Mouse (Mus musculus) heart, adult 2 months (tissue): Measurements from ENCODE around the gene Hcst. TPM values are rescaled to one million over a fixed set of nuclear protein-coding genes. Genes with fewer than 3 reads are reported as not detected.

Source experiments
- DNase-seq, 2 experiments: peaks; one replicate each; pipeline ENCODE4 v3.0.0; 2021
- H3K27ac ChIP-seq: fragments of 200-600 bp; 2 replicates; pipeline ENCODE4 v1.8.1; 2022
- H3K27me3 ChIP-seq: fragments of 200-500 bp; 2 replicates; pipeline ENCODE4 v1.6.1; 2012; ENCODE audit warnings: mild to moderate bottlenecking, low read length, inconsistent platforms, mixed read lengths; ENCODE audit not compliant: control insufficient read depth, insufficient read depth
- H3K36me3 ChIP-seq: fragments of 200-500 bp; 2 replicates; pipeline ENCODE4 v1.6.1; 2012; ENCODE audit warnings: low read length, inconsistent platforms; ENCODE audit not compliant: control insufficient read depth, insufficient read depth
- H3K4me1 ChIP-seq: fragments of 200-500 bp; 2 replicates; pipeline ENCODE4 v1.6.1; 2011; ENCODE audit warnings: low read length; ENCODE audit not compliant: control insufficient read depth, insufficient read depth
- H3K4me3 ChIP-seq: fragments of 200-600 bp; 2 replicates; pipeline ENCODE4 v1.8.1; 2022
- H3K79me2 ChIP-seq: fragments of 200-500 bp; replicated peaks from 2 replicates; pipeline ENCODE4 v1.6.1; 2012; ENCODE audit warnings: mild to moderate bottlenecking, inconsistent platforms, low read length, moderate library complexity, mixed read lengths; ENCODE audit not compliant: control insufficient read depth, insufficient read depth
- H3K9ac ChIP-seq: fragments of 200-500 bp; 2 replicates; pipeline ENCODE4 v1.6.1; 2012; ENCODE audit warnings: low read depth, mild to moderate bottlenecking, control low read depth, inconsistent platforms, low read length, mixed read lengths
- CTCF ChIP-seq: fragments of 200-600 bp; IDR thresholded peaks from 2 replicates; pipeline ENCODE4 v1.8.1; 2022; ENCODE audit warnings: antibody characterized with exemption, mild to moderate bottlenecking, moderate library complexity
- EP300 ChIP-seq: fragments of 200-500 bp; IDR thresholded peaks from 2 replicates; pipeline ENCODE4 v1.6.1; 2011; ENCODE audit warnings: low read depth, low read length, control low read depth; ENCODE audit not compliant: insufficient read depth
- POLR2A ChIP-seq: fragments of 200-500 bp; IDR thresholded peaks from 2 replicates; pipeline ENCODE4 v1.6.1; 2011; ENCODE audit warnings: mild to moderate bottlenecking, low read depth, low read length, control low read depth; ENCODE audit not compliant: insufficient read depth
- WGBS: fragments of 180-500 bp; shearing (Covaris S2); methylation state at CpG from one replicate; pipeline ENCODE4 v1.1.7; 2018; 5-methylcytosine and 5-hydroxymethylcytosine counted together
- intact Hi-C: fragments of 180-260 bp; cut with DNase I; formaldehyde crosslinking; loops from one replicate; pipeline ENCODE4 v1.15.1; 2025
- polyA plus RNA-seq: library from polyadenylated mRNA; depleted of rRNA; stranded (reverse); fragments of >200 nt; gene quantifications from 2 replicates; pipeline ENCODE4 v1.2.3, GENCODE M21; 2012; rRNA removed
- total RNA-seq, 2 experiments: library from RNA; stranded (reverse); gene quantifications; 2 replicates each; pipeline ENCODE4 v1.2.3; 2021

The Hcst gene
- total and polyA plus RNA-seq, 3 experiments, result 0.59 to 4.8 TPM; not detected in 1

GRCm38 (mm10) chr7:30392746-30393520 lies 26.7 kb downstream of the Hcst start:
- H3K27me3 ChIP-seq, result no peaks in the 10 kb centered on the region
- intact Hi-C loops, result no loop called here
- no peak overlapping the region for H3K27ac ChIP-seq
- TF ChIP-seq CTCF, result no peak
- H3K4me1 ChIP-seq, result no peaks in the 10 kb centered on the region
- H3K4me3 ChIP-seq, result no peak overlapping the region
- WGBS, result 55% methylated on average over 4 of the region's 4 CpGs
- no peak for DNase-seq
- H3K9ac ChIP-seq, result no peak overlapping the region
- H3K36me3 ChIP-seq, result no peaks in the 10 kb centered on the region
- H3K79me2 ChIP-seq, result no peaks in the 10 kb centered on the region

DNA sequence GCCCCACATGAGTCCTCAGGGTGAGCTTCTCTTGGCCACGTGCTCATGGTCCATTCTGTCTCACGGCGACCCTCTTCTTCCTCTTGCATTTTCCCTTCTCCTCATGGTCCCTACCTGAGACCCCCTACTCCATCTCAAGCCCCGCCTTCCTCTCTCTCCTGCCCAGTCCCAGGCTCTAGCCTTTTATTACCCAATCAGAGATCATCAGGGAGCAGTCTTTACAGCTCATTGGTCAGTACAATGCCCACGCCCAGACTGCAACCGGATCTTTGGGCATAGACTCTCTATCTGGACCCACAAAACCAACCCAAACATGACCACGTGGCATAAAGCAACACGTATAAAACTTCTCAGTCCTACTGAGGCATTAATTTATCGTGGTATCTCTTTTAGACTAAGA lies 35.5 kb downstream of the Hcst start:
- Histone ChIP-seq H3K9ac (no peak overlapping the region), H3K36me3 (no peaks in the 10 kb centered on the region), H3K27ac (no peak overlapping the region), H3K27me3 (no peaks in the 10 kb centered on the region), H3K4me3 (no peak overlapping the region), H3K79me2 (no peaks in the 10 kb centered on the region), H3K4me1 (no peaks in the 10 kb centered on the region)
- DNase-seq, result no peak
- TF ChIP-seq CTCF, result no peak
- no peak for TF ChIP-seq POLR2A
- no peak for TF ChIP-seq EP300
- WGBS, result 75% methylated on average over 9 of the region's 9 CpGs
- intact Hi-C loops, result no loop called here

GRCm38 (mm10) chr7:30380061-30380460 lies 39.6 kb downstream of the Hcst start:
- no peaks in the 10 kb centered on the region for H3K79me2 ChIP-seq
- intact Hi-C loops, result no loop called here
- H3K27me3 ChIP-seq, result no peaks in the 10 kb centered on the region
- H3K36me3 ChIP-seq, result no peaks in the 10 kb centered on the region
- no peak for DNase-seq
- 55% methylated on average over 5 of the region's 5 CpGs for WGBS
- TF ChIP-seq POLR2A (no peak), CTCF (no peak), EP300 (no peak)
- H3K4me1 ChIP-seq, result no peaks in the 10 kb centered on the region
- no peak overlapping the region for H3K27ac ChIP-seq
- H3K4me3 ChIP-seq, result no peak overlapping the region
- no peak overlapping the region for H3K9ac ChIP-seq

GRCm38 (mm10) chr7:30373501-30373962 lies 46.1 kb downstream of the Hcst start:
- Histone ChIP-seq H3K27ac (peak overlapping the region; percentile 54; the same call in 1 of the 2 replicates), H3K27me3 (no peaks in the 10 kb centered on the region), H3K4me3 (peak overlapping the region; percentile 58), H3K4me1 (no peaks in the 10 kb centered on the region), H3K79me2 (no peaks in the 10 kb centered on the region), H3K9ac (peak overlapping the region; percentile 72), H3K36me3 (no peaks in the 10 kb centered on the region)
- under 1% methylated on average over 21 of the region's 21 CpGs for WGBS
- intact Hi-C loops, result loop anchor here (1.0 to 5.0 kb wide), 4 partner anchors 59 to 159 kb away; partner anchors contain the start of gene Prodh2
- peak; percentile 86 for TF ChIP-seq EP300
- peak; percentile 98 for TF ChIP-seq CTCF
- TF ChIP-seq POLR2A, result no peak
- DNase-seq, result peak; percentile 87 to 93

Other genes starting within 250 kb of the Hcst start
Only the 30 nearest of the 34 such genes appear.
- gene Polr2i, start 187.9 kb downstream of the Hcst start, total RNA-seq, result 10 to 100 TPM; 52.6 to 58.6 TPM
- gene Polr2i, start 187.9 kb downstream of the Hcst start, polyA plus RNA-seq, result 95.1 and 106 TPM in 2 replicates
- gene Tbcb, start 187.6 kb downstream of the Hcst start, total RNA-seq, result 10 to 100 TPM; 52.7 to 56.7 TPM
- gene Tbcb, start 187.6 kb downstream of the Hcst start, polyA plus RNA-seq, result 36.6 and 49.5 TPM in 2 replicates
- gene Ovol3, start 184.1 kb downstream of the Hcst start, total RNA-seq, result not detected
- gene Ovol3, start 184.1 kb downstream of the Hcst start, polyA plus RNA-seq, result not detected in 2 replicates
- gene Thap8, start 139.8 kb downstream of the Hcst start, total RNA-seq, result not detected
- 0.10 TPM in 1 of 2 replicates, not detected in the other for gene Thap8, start 139.8 kb downstream of the Hcst start, polyA plus RNA-seq
- 1 to 10 TPM in 1 of 2 experiments, under 1 TPM in 1; 0.97 to 1.7 TPM for gene Wdr62, start 139.4 kb downstream of the Hcst start, total RNA-seq
- 3.7 and 5.3 TPM in 2 replicates for gene Wdr62, start 139.4 kb downstream of the Hcst start, polyA plus RNA-seq
- 1 to 10 TPM; 5.6 TPM for gene Clip3, start 128.1 kb downstream of the Hcst start, total RNA-seq
- 5.6 and 6.6 TPM in 2 replicates for gene Clip3, start 128.1 kb downstream of the Hcst start, polyA plus RNA-seq
- gene Alkbh6, start 111.1 kb downstream of the Hcst start, total RNA-seq, result 10 to 100 TPM; 24.0 to 29.5 TPM
- gene Alkbh6, start 111.1 kb downstream of the Hcst start, polyA plus RNA-seq, result 59.6 and 61.7 TPM in 2 replicates
- gene Syne4, start 105.0 kb downstream of the Hcst start, total RNA-seq, result under 1 TPM; 0.26 to 0.50 TPM
- gene Syne4, start 105.0 kb downstream of the Hcst start, polyA plus RNA-seq, result 5.3 and 5.6 TPM in 2 replicates
- gene E130208F15Rik, start 98.1 kb downstream of the Hcst start, total RNA-seq, result under 1 TPM; 0.55 to 0.63 TPM
- gene E130208F15Rik, start 98.1 kb downstream of the Hcst start, polyA plus RNA-seq, result 0.31 and 0.41 TPM in 2 replicates
- gene Sdhaf1, start 96.0 kb downstream of the Hcst start, total RNA-seq, result 10 to 100 TPM; 12.5 TPM
- gene Sdhaf1, start 96.0 kb downstream of the Hcst start, polyA plus RNA-seq, result 17.4 and 17.9 TPM in 2 replicates
- gene Lrfn3, start 57.1 kb downstream of the Hcst start, total RNA-seq, result 1 to 10 TPM; 1.1 to 1.3 TPM
- 1.4 and 1.9 TPM in 2 replicates for gene Lrfn3, start 57.1 kb downstream of the Hcst start, polyA plus RNA-seq
- gene Tyrobp, start 6.1 kb downstream of the Hcst start, total RNA-seq, result 10 to 100 TPM; 20.1 to 23.6 TPM
- gene Tyrobp, start 6.1 kb downstream of the Hcst start, polyA plus RNA-seq, result 62.7 and 65.5 TPM in 2 replicates
- under 1 TPM; 0.47 to 0.66 TPM for gene Nfkbid, start 1.9 kb upstream of the Hcst start, total RNA-seq
- 0.94 and 1.3 TPM in 2 replicates for gene Nfkbid, start 1.9 kb upstream of the Hcst start, polyA plus RNA-seq
- 1 to 10 TPM; 3.2 to 3.5 TPM for gene Aplp1, start 25.7 kb upstream of the Hcst start, total RNA-seq
- gene Aplp1, start 25.7 kb upstream of the Hcst start, polyA plus RNA-seq, result 3.6 and 6.2 TPM in 2 replicates
- not detected for gene Kirrel2, start 37.8 kb upstream of the Hcst start, total RNA-seq
- not detected in 2 replicates for gene Kirrel2, start 37.8 kb upstream of the Hcst start, polyA plus RNA-seq
- gene Nphs1, start 38.5 kb upstream of the Hcst start, total RNA-seq, result not detected
- gene Nphs1, start 38.5 kb upstream of the Hcst start, polyA plus RNA-seq, result 0.04 TPM in 1 of 2 replicates, not detected in the other
- gene Prodh2, start 73.8 kb upstream of the Hcst start, total RNA-seq, result not detected
- gene Prodh2, start 73.8 kb upstream of the Hcst start, polyA plus RNA-seq, result 0.23 TPM in 1 of 2 replicates, not detected in the other
- gene Arhgap33, start 115.2 kb upstream of the Hcst start, total RNA-seq, result under 1 TPM; 0.34 to 0.37 TPM
- 2.3 and 3.0 TPM in 2 replicates for gene Arhgap33, start 115.2 kb upstream of the Hcst start, polyA plus RNA-seq
- 100 to 1,000 TPM; 718 to 804 TPM for gene Hspb6, start 132.3 kb upstream of the Hcst start, total RNA-seq
- 1,866 and 1,945 TPM in 2 replicates for gene Hspb6, start 132.3 kb upstream of the Hcst start, polyA plus RNA-seq
- 1 to 10 TPM; 2.5 to 6.3 TPM for gene Proser3, start 132.4 kb upstream of the Hcst start, total RNA-seq
- 5.6 and 5.8 TPM in 2 replicates for gene Proser3, start 132.4 kb upstream of the Hcst start, polyA plus RNA-seq
- gene Lin37, start 140.0 kb upstream of the Hcst start, total RNA-seq, result 10 to 100 TPM; 13.7 to 16.0 TPM
- gene Lin37, start 140.0 kb upstream of the Hcst start, polyA plus RNA-seq, result 16.2 and 20.0 TPM in 2 replicates
- 10 to 100 TPM; 56.0 to 67.9 TPM for gene U2af1l4, start 143.4 kb upstream of the Hcst start, total RNA-seq
- gene U2af1l4, start 143.4 kb upstream of the Hcst start, polyA plus RNA-seq, result 61.3 and 71.4 TPM in 2 replicates
- gene Gm49396, start 143.5 kb upstream of the Hcst start, total RNA-seq, result 1 to 10 TPM; 1.1 to 1.9 TPM
- gene Gm49396, start 143.5 kb upstream of the Hcst start, polyA plus RNA-seq, result 1.6 and 3.1 TPM in 2 replicates
- 10 to 100 TPM; 75.6 to 85.7 TPM for gene Psenen, start 143.8 kb upstream of the Hcst start, total RNA-seq
- 109 and 124 TPM in 2 replicates for gene Psenen, start 143.8 kb upstream of the Hcst start, polyA plus RNA-seq
- gene Igflr1, start 145.6 kb upstream of the Hcst start, total RNA-seq, result under 1 TPM; 0.23 to 0.75 TPM
- 1.2 and 3.7 TPM in 2 replicates for gene Igflr1, start 145.6 kb upstream of the Hcst start, polyA plus RNA-seq
- gene Kmt2b, start 168.9 kb upstream of the Hcst start, total RNA-seq, result 10 to 100 TPM; 15.6 to 15.9 TPM
- gene Kmt2b, start 168.9 kb upstream of the Hcst start, polyA plus RNA-seq, result 25.6 and 28.3 TPM in 2 replicates
- under 1 TPM in 1 of 2 experiments, not detected in 1; 0.11 TPM for gene Zbtb32, start 179.1 kb upstream of the Hcst start, total RNA-seq
- gene Zbtb32, start 179.1 kb upstream of the Hcst start, polyA plus RNA-seq, result 0.20 and 0.64 TPM in 2 replicates
- gene Upk1a, start 193.0 kb upstream of the Hcst start, total RNA-seq, result under 1 TPM in 1 of 2 experiments, not detected in 1; 0.36 TPM
- gene Upk1a, start 193.0 kb upstream of the Hcst start, polyA plus RNA-seq, result 2.8 and 4.8 TPM in 2 replicates
- 1,000 to 10,000 TPM; 4,061 to 4,696 TPM for gene Cox6b1, start 206.3 kb upstream of the Hcst start, total RNA-seq
- 1,860 and 2,330 TPM in 2 replicates for gene Cox6b1, start 206.3 kb upstream of the Hcst start, polyA plus RNA-seq
- gene Etv2, start 216.0 kb upstream of the Hcst start, total RNA-seq, result not detected
- gene Etv2, start 216.0 kb upstream of the Hcst start, polyA plus RNA-seq, result not detected in 2 replicates